Mouse (Mus musculus): Measurements from ENCODE around the gene Magi1. TPM values are rescaled to one million over a fixed set of nuclear protein-coding genes. Genes with fewer than 3 reads are reported as not detected.

Magi1 gene
- polyA plus RNA-seq, 1 experiment from 2014 or later, result 11.7 TPM

DNA sequence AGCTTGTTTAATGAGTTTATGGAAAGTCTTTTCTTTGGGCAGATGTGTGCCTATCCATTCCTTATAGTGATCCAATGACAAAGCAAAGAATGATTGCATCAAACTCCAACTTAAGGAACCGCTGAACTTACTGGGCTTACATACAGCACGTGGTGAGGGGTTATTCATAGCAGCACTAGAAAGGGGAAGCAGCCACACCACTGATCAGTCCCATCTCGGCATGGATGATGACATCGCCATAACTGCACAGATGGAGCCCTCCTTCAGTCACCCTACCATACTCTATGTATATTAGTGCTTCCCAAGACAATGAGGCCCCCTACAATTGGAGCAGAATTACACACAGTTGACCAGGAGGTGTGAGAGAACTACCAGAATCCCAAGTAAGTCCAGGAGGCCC is 238.5 kb downstream of the Magi1 start:
- H3K4me1 ChIP-seq (replicated peaks; ENCODE audit: control insufficient read depth, insufficient read depth, low read length), result peaks cover 3% of the 10 kb centered on the region; the same call in 1 of the 2 replicates
- no peak for DNase-seq (ENCODE audit: low spot score)
- no peak for ATAC-seq (replicated peaks; ENCODE audit: low FRiP score, low TSS enrichment, low read depth)
- H3K9me3 ChIP-seq (ENCODE audit: control insufficient read depth, low read length), result no peaks in the 10 kb centered on the region
- no peaks in the 10 kb centered on the region for H3K36me3 ChIP-seq (ENCODE audit: control insufficient read depth, insufficient read depth, low read length)
- WGBS, result 91% methylated on average over 4 of the region's 4 CpGs
- no peak overlapping the region for H3K9ac ChIP-seq (ENCODE audit: low read length)
- no peak overlapping the region for H3K4me2 ChIP-seq (ENCODE audit: low read length)
- no peaks in the 10 kb centered on the region for H3K27me3 ChIP-seq (replicated peaks; ENCODE audit: control insufficient read depth, insufficient read depth, low read length)
- no peak overlapping the region for H3K27ac ChIP-seq (ENCODE audit: low read depth)
- H3K4me3 ChIP-seq (ENCODE audit: low read depth, low read length), result no peak overlapping the region

DNA sequence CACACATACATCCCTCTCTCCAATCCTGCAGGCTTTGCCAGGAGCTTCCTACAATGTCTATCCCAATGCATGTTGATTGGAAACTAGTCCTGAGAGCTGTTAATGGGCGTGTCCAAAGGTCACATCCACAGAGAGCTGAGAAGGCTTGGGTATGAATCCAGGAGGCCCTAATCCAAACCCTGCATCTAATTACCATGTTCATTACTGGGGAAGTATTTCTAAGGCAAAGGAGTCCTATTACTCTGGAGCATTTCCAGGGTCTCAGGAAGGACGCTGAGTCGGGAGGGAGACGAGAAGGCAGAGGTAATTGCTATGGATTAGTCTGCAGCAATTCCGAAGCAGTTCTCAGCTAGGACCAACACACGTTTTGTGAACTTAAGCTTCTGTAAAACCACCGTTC is 240.3 kb downstream of the Magi1 start:
- no peak overlapping the region for H3K27ac ChIP-seq (ENCODE audit: low read depth)
- H3K4me3 ChIP-seq (ENCODE audit: low read depth, low read length), result no peak overlapping the region
- no peaks in the 10 kb centered on the region for H3K27me3 ChIP-seq (replicated peaks; ENCODE audit: control insufficient read depth, insufficient read depth, low read length)
- H3K4me2 ChIP-seq (ENCODE audit: low read length), result no peak overlapping the region
- H3K4me1 ChIP-seq (replicated peaks; ENCODE audit: control insufficient read depth, insufficient read depth, low read length), result peaks cover 3% of the 10 kb centered on the region; the same call in 1 of the 2 replicates
- H3K9me3 ChIP-seq (ENCODE audit: control insufficient read depth, low read length), result no peaks in the 10 kb centered on the region
- no peaks in the 10 kb centered on the region for H3K36me3 ChIP-seq (ENCODE audit: control insufficient read depth, insufficient read depth, low read length)
- ATAC-seq (replicated peaks; ENCODE audit: low FRiP score, low TSS enrichment, low read depth) (no peak), DNase-seq (ENCODE audit: low spot score) (no peak)
- 69% methylated on average over 7 of the region's 7 CpGs for WGBS
- no peak overlapping the region for H3K9ac ChIP-seq (ENCODE audit: low read length)

DNA sequence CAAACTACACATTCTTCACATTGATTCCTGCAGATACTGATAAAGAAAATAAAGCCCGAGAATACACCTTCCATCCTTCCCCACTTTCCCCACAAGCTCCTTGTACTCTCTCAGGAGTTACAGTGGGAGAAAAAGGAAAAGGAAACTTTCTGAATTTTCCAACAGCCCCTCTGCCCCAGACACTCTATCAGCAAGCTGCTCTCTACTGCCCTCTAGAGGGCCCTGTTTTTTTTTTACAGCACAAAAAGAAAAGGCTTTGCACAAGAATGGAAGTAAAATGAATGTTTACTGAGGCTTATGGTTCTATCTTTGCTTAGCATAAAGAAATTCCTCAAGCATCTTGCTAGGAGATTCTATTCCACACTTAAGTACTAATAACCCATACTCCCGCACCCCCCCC is 243.6 kb downstream of the Magi1 start:
- 59% methylated on average over 2 of the region's 2 CpGs for WGBS
- Histone ChIP-seq H3K36me3 (ENCODE audit: control insufficient read depth, insufficient read depth, low read length) (no peaks in the 10 kb centered on the region), H3K27me3 (replicated peaks; ENCODE audit: control insufficient read depth, insufficient read depth, low read length) (no peaks in the 10 kb centered on the region), H3K4me1 (replicated peaks; ENCODE audit: control insufficient read depth, insufficient read depth, low read length) (peaks cover 3% of the 10 kb centered on the region; the same call in 1 of the 2 replicates), H3K4me3 (ENCODE audit: low read depth, low read length) (no peak overlapping the region), H3K9me3 (ENCODE audit: control insufficient read depth, low read length) (no peaks in the 10 kb centered on the region), H3K4me2 (ENCODE audit: low read length) (no peak overlapping the region), H3K9ac (ENCODE audit: low read length) (no peak overlapping the region), H3K27ac (ENCODE audit: low read depth) (no peak overlapping the region)
- DNase-seq (ENCODE audit: low spot score) (no peak), ATAC-seq (replicated peaks; ENCODE audit: low FRiP score, low TSS enrichment, low read depth) (no peak)

DNA sequence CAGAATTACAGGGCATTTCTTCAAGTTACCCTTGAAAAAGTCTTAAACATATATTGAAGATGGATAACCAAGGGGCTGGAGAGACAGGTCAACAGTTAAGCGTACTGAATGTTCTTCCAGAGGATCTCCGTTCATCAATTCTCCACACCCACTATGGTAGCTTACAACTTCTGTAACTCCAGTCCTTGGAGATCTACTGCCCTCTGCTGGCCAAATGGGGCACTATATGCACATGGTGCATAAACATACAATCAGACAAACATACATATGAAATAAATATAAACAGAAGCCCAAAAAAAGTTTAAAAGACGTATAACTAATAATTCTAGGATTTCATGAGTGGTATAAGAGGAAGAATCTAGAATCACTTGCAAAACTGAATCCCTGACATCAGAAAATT is 244.8 kb downstream of the Magi1 start:
- H3K4me3 ChIP-seq (ENCODE audit: low read depth, low read length), result no peak overlapping the region
- ATAC-seq (replicated peaks; ENCODE audit: low FRiP score, low TSS enrichment, low read depth) (no peak), DNase-seq (ENCODE audit: low spot score) (no peak)
- 97% methylated on average over 3 of the region's 3 CpGs for WGBS
- H3K9me3 ChIP-seq (ENCODE audit: control insufficient read depth, low read length), result no peaks in the 10 kb centered on the region
- H3K9ac ChIP-seq (ENCODE audit: low read length), result no peak overlapping the region
- no peak overlapping the region for H3K27ac ChIP-seq (ENCODE audit: low read depth)
- H3K4me2 ChIP-seq (ENCODE audit: low read length), result no peak overlapping the region
- H3K36me3 ChIP-seq (ENCODE audit: control insufficient read depth, insufficient read depth, low read length), result no peaks in the 10 kb centered on the region
- H3K27me3 ChIP-seq (replicated peaks; ENCODE audit: control insufficient read depth, insufficient read depth, low read length), result no peaks in the 10 kb centered on the region
- peaks cover 3% of the 10 kb centered on the region; the same call in 1 of the 2 replicates for H3K4me1 ChIP-seq (replicated peaks; ENCODE audit: control insufficient read depth, insufficient read depth, low read length)

DNA sequence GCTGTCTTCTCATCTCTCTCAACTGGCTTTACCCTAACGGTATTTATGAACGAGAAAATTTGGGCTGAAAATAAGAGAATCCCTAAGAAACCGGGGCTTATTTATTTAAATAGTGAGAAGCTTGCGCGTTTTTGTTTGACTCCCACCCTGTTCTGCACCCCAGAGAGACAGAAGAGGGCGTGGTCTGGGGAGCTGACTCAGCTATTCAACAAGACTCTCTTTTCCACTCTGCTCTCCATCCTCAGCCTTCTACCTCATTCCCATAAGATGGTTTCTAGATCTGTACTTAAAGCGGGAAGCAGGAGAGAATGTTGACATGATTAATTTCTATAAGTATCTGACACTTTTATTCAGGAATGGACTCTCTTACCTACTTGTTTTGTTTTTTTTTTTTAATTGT is 247.2 kb downstream of the Magi1 start:
- Histone ChIP-seq H3K9me3 (ENCODE audit: control insufficient read depth, low read length) (no peaks in the 10 kb centered on the region), H3K36me3 (ENCODE audit: control insufficient read depth, insufficient read depth, low read length) (no peaks in the 10 kb centered on the region), H3K27ac (ENCODE audit: low read depth) (no peak overlapping the region), H3K4me1 (replicated peaks; ENCODE audit: control insufficient read depth, insufficient read depth, low read length) (peaks cover 3% of the 10 kb centered on the region; the same call in 1 of the 2 replicates), H3K4me3 (ENCODE audit: low read depth, low read length) (no peak overlapping the region), H3K4me2 (ENCODE audit: low read length) (no peak overlapping the region), H3K27me3 (replicated peaks; ENCODE audit: control insufficient read depth, insufficient read depth, low read length) (no peaks in the 10 kb centered on the region), H3K9ac (ENCODE audit: low read length) (no peak overlapping the region)
- DNase-seq (ENCODE audit: low spot score) (no peak), ATAC-seq (replicated peaks; ENCODE audit: low FRiP score, low TSS enrichment, low read depth) (no peak)
- 66% methylated on average over 7 of the region's 7 CpGs for WGBS

DNA sequence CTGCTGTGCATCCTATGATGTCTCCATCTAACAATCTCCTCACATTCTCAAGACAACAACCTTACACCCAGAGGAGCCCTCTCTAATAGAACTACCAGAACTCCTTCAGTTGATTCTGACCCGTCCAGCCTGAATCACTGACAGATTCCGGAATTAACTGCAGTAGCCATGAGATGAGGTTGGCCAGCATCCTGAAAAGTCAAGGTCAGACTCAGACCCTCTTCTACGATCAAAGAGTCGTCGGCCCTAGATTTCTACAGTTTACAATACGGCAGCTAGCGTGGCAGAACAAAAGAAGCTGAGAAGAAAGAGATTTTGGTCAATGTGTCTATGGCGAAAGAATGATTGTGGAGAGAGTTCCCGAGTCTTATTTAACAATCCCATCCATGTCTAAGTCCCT is 257.4 kb downstream of the Magi1 start:
- ATAC-seq (replicated peaks; ENCODE audit: low FRiP score, low TSS enrichment, low read depth) (no peak), DNase-seq (ENCODE audit: low spot score) (no peak)
- no peak overlapping the region for H3K27ac ChIP-seq (ENCODE audit: low read depth)
- H3K9me3 ChIP-seq (ENCODE audit: control insufficient read depth, low read length), result no peaks in the 10 kb centered on the region
- no peak overlapping the region for H3K4me2 ChIP-seq (ENCODE audit: low read length)
- H3K36me3 ChIP-seq (ENCODE audit: control insufficient read depth, insufficient read depth, low read length), result no peaks in the 10 kb centered on the region
- 92% methylated on average over 9 of the region's 9 CpGs for WGBS
- H3K27me3 ChIP-seq (replicated peaks; ENCODE audit: control insufficient read depth, insufficient read depth, low read length), result no peaks in the 10 kb centered on the region
- H3K9ac ChIP-seq (ENCODE audit: low read length), result no peak overlapping the region
- 0 out of 2 replicates have a peak, but pooled peaks cover 3% of the 10 kb centered on the region for H3K4me1 ChIP-seq (replicated peaks; ENCODE audit: control insufficient read depth, insufficient read depth, low read length)
- no peak overlapping the region for H3K4me3 ChIP-seq (ENCODE audit: low read depth, low read length)

DNA sequence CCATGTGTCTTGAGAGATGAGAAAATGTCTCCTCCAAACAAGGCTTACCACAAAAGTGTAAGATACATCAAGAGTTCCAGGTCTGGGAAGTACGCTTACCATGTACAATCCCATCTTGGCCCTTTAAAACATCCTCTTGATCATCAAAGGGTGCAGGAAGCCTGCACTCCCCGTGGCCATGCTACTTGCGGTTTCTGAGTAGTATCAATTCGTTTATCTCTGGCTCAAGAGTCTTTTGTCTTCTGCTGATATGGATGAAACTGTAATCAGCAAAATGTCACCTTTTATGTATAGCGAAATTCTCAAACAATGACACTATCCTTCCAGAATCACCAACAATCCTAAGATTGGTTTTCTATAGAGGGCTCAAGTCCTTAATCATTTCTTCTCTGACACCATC is 261.3 kb downstream of the Magi1 start:
- no peak overlapping the region for H3K9ac ChIP-seq (ENCODE audit: low read length)
- no peak overlapping the region for H3K4me3 ChIP-seq (ENCODE audit: low read depth, low read length)
- WGBS, result 81% methylated on average over 5 of the region's 5 CpGs
- no peak overlapping the region for H3K27ac ChIP-seq (ENCODE audit: low read depth)
- H3K36me3 ChIP-seq (ENCODE audit: control insufficient read depth, insufficient read depth, low read length), result no peaks in the 10 kb centered on the region
- no peak for ATAC-seq (replicated peaks; ENCODE audit: low FRiP score, low TSS enrichment, low read depth)
- no peaks in the 10 kb centered on the region for H3K27me3 ChIP-seq (replicated peaks; ENCODE audit: control insufficient read depth, insufficient read depth, low read length)
- H3K4me2 ChIP-seq (ENCODE audit: low read length), result no peak overlapping the region
- H3K4me1 ChIP-seq (replicated peaks; ENCODE audit: control insufficient read depth, insufficient read depth, low read length), result 0 out of 2 replicates have a peak, but pooled peaks cover 3% of the 10 kb centered on the region
- no peaks in the 10 kb centered on the region for H3K9me3 ChIP-seq (ENCODE audit: control insufficient read depth, low read length)
- DNase-seq (ENCODE audit: low spot score), result no peak

DNA sequence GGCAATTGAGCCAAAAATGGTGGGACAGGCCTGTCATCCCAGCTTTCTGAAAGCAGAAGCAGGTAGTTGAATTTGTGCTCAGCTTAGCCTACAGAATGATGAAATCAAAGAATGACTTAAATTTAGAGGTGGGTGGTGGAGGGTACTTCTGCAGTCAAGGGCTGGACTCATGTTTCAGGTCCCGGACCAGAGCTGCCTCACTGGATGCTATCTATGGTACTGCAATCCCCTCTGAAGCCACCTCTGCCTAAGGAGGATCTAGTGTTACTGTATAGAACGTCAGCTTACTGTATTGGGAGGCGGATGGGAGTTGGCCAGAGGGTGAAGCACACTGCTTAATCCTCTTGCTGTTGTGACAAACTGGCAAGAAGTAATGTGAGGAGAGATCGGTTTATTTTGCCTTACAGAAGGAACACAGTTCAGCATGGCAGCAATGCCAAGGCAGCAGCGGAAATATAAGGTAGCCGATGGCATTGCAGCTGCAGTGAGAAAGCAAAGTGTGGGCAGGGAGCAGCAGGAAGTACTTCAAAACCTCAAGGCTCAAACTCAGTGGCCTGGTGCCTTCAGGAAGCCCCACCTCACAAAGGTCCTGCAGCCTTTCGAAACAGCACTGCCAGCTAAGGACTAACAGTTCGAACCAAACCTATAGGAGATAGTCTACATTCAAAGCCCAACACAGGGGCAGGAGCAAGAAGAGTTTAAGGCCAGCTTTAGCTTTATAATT is 262.3 kb downstream of the Magi1 start:
- 0 out of 2 replicates have a peak, but pooled peaks cover 3% of the 10 kb centered on the region for H3K4me1 ChIP-seq (replicated peaks; ENCODE audit: control insufficient read depth, insufficient read depth, low read length)
- DNase-seq (ENCODE audit: low spot score), result no peak
- no peak overlapping the region for H3K27ac ChIP-seq (ENCODE audit: low read depth)
- 84% methylated on average over 8 of the region's 8 CpGs for WGBS
- no peaks in the 10 kb centered on the region for H3K27me3 ChIP-seq (replicated peaks; ENCODE audit: control insufficient read depth, insufficient read depth, low read length)
- no peak overlapping the region for H3K4me3 ChIP-seq (ENCODE audit: low read depth, low read length)
- H3K9me3 ChIP-seq (ENCODE audit: control insufficient read depth, low read length), result no peaks in the 10 kb centered on the region
- ATAC-seq (replicated peaks; ENCODE audit: low FRiP score, low TSS enrichment, low read depth), result no peak
- H3K36me3 ChIP-seq (ENCODE audit: control insufficient read depth, insufficient read depth, low read length), result no peaks in the 10 kb centered on the region
- H3K4me2 ChIP-seq (ENCODE audit: low read length), result no peak overlapping the region
- no peak overlapping the region for H3K9ac ChIP-seq (ENCODE audit: low read length)

DNA sequence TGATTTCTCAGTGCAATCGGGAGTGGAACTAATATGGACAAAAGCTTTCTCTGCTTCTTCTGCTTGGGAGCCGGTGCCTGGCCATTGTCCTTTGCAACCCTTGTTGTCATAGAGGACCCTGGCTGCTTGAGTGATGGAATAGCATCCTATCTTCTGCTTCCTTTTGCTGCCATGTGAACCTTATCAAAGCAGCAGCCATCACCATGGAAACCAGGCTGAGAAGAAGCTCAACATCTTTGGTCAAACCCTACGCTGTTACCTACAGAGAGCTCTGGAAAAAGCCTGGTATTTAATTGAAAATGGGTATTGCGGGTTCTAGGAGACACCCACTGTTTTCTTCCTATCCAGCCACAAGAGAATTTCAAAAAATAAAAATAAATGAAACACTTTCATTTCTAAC is 263.2 kb downstream of the Magi1 start:
- ATAC-seq (replicated peaks; ENCODE audit: low FRiP score, low TSS enrichment, low read depth) (no peak), DNase-seq (ENCODE audit: low spot score) (no peak)
- Histone ChIP-seq H3K36me3 (ENCODE audit: control insufficient read depth, insufficient read depth, low read length) (no peaks in the 10 kb centered on the region), H3K4me2 (ENCODE audit: low read length) (no peak overlapping the region), H3K9ac (ENCODE audit: low read length) (no peak overlapping the region), H3K27me3 (replicated peaks; ENCODE audit: control insufficient read depth, insufficient read depth, low read length) (no peaks in the 10 kb centered on the region), H3K4me3 (ENCODE audit: low read depth, low read length) (no peak overlapping the region), H3K27ac (ENCODE audit: low read depth) (no peak overlapping the region), H3K9me3 (ENCODE audit: control insufficient read depth, low read length) (no peaks in the 10 kb centered on the region), H3K4me1 (replicated peaks; ENCODE audit: control insufficient read depth, insufficient read depth, low read length) (0 out of 2 replicates have a peak, but pooled peaks cover 3% of the 10 kb centered on the region)
- WGBS, result 93% methylated on average over 4 of the region's 4 CpGs
